Mouse (Mus musculus): ENCODE data around the gene Cecr2. TPM values are rescaled to one million over a fixed set of nuclear protein-coding genes. Genes with fewer than 3 reads are reported as not detected.

The Cecr2 gene
- 3.6 TPM for polyA plus RNA-seq (2014; fragmentation: Illumina TruSeq; extraction: RNeasy Lipid Tissue Mini Kit (QIAGEN cat#74804); ENCODE audit: low read depth, low replicate concordance)

DNA sequence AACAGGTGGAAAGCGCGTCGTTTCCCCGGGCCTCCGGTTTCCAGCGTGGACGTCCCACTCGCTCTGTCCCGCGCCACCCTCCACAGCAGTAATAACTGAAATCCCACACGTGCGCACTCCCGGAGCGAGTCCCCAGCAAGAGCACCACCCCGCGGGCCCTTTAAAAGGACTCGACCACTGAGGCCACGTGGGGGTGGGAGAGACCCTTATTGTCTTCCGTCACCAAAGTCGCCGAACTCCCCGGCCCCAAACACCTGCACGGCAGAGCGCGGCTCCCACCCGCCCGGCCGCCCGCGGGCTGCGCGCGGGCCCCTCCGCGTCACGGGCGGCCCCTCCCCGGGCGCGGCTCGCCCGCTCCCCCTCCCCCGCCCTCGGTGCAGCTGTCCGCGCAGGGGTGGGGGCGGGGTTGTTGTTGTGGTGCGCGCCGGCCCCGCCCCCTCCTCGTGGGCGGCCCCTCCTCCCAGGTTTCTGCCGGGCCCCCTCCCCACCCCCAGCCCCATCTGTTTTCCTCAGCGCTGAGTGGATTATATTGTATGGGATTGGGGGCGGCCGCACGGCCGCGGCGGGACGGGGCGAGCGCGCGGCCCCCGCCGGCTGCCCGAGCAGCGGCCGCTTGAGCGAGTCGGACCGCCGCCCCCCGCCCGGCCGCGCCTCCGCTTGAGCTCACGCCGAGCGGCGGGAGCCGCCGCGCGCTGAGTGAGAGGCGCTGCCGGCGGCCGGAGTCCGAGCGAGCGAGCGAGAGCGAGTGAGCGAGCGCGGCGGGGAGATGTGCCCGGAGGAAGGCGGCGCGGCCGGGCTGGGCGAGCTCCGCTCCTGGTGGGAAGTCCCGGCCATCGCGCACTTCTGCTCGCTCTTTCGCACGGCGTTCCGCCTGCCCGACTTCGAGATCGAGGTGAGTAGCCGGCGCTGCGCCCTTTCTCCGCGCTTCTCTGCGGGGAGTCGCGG is at the start of gene Cecr2:
Gene Cecr2 (plus strand): TSS at position 554 of the 945 bp plus-strand sequence.

DNA sequence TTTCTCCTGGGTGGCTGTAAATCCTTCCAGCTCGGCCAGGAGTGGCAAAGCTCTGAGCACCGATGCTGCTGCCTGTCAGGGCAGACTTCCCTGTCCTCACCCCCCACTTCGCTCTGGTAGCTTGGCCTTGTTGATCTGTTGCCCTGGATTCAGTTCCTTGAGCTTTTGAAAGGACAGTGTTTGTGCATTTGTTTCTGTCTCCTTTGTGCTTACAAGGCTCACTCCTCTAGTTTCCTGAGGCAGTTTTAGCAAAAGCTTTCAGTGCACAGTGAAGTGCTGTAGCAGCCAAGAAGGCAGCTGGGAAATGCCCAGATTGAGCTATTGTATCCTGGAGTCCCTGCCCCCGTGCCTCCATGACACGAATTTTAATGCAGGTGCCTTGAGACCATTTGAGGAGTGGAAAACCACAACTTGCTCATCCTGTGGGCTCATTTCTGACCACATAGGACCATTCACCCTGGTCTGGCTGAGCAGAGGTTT is 107.0 kb downstream of the Cecr2 start, which contains the start of gene Slc25a18:
Gene Slc25a18 (plus strand): TSS at position 430 of the 480 bp plus-strand sequence.

Other genes starting within 250 kb of the Cecr2 start
- 2.3 TPM for gene Il17ra, start 203.1 kb upstream of the Cecr2 start, polyA plus RNA-seq (2014; fragmentation: Illumina TruSeq; extraction: RNeasy Lipid Tissue Mini Kit (QIAGEN cat#74804); ENCODE audit: low read depth, low replicate concordance)
- not detected for gene Tmem121b, start 172.6 kb upstream of the Cecr2 start, polyA plus RNA-seq (2014; fragmentation: Illumina TruSeq; extraction: RNeasy Lipid Tissue Mini Kit (QIAGEN cat#74804); ENCODE audit: low read depth, low replicate concordance)
- gene Hdhd5, start 135.1 kb upstream of the Cecr2 start, polyA plus RNA-seq (2014; fragmentation: Illumina TruSeq; extraction: RNeasy Lipid Tissue Mini Kit (QIAGEN cat#74804); ENCODE audit: low read depth, low replicate concordance) = 9.3 TPM
- not detected for gene Slc25a18, start 107.2 kb downstream of the Cecr2 start, polyA plus RNA-seq (2014; fragmentation: Illumina TruSeq; extraction: RNeasy Lipid Tissue Mini Kit (QIAGEN cat#74804); ENCODE audit: low read depth, low replicate concordance)
- 1,022 TPM for gene Atp6v1e1, start 156.4 kb downstream of the Cecr2 start, polyA plus RNA-seq (2014; fragmentation: Illumina TruSeq; extraction: RNeasy Lipid Tissue Mini Kit (QIAGEN cat#74804); ENCODE audit: low read depth, low replicate concordance)
- gene Bcl2l13, start 169.8 kb downstream of the Cecr2 start, polyA plus RNA-seq (2014; fragmentation: Illumina TruSeq; extraction: RNeasy Lipid Tissue Mini Kit (QIAGEN cat#74804); ENCODE audit: low read depth, low replicate concordance) = 18.4 TPM